Mouse (Mus musculus) natural killer cell, adult 2 months (primary cell): ENCODE results near the gene Olfr1314.

Experiments used
- DNase-seq, 2 experiments: peaks; one replicate each; pipeline ENCODE4 v3.0.0; 2022; ENCODE audit warnings: low spot score in 2 of 2

Gene Olfr1314

DNA sequence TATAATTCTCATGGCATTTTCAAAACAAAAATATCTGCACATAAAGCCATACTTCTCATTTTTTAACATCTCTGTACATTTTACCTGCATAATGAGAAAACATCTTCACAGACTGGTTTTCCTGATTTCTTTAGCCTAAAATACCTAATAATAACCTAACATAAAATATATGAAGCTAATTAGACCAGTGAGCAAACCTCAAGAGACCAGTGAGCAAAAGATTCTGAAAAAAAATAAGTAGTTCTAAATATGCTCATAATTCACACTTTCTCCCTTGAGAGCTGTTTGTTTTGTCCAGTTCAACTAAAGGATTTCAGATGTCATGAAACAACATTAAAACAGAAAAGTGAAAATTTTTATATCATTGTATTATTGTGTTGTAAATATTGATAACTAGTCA, at the start of gene Olfr1314:
TSS of gene Olfr1314 (minus strand) at position 101 of the 400 bp plus-strand sequence.
- no peak for DNase-seq

DNA sequence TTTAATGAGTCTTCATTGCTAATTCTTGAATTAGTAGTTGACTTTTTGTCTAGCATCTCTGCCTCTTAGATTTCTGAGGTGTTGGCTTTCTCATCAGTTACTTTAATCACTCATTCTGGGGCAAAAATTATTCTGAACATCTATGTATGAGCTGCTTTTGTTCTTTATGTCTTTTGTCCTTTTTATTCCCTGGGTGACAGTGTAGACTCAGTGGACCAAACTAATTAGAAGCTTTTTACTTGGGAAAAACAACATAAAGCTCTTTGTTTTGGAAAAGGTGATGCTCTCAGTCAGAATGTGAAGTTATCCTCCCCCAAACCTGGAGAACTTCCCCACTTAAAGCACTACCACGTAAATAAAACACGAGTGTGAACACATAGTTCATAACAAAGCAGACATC, 43.4 kb upstream of the Olfr1314 start, which contains the start of gene Olfr1317:
TSS of gene Olfr1317 (plus strand) at position 301 of the 400 bp plus-strand sequence.
- DNase-seq = no peak

DNA sequence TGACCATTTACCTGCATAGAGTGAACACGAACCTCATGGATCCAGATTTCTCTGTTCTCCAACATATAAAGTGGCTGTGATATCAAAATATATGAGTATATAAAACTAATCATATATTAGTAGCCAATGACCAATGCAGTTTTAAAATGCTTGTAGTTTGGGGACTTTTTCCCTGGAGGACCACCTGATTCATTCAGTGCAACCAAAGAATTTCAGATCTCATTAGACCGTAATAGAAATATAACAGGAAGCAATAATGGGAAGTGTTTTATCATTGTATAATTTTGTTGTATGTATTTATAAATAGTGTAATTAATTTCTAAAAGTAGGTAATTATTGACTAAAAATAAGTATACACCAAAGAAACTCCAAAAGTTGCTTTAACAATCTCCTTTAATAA, 38.3 kb upstream of the Olfr1314 start, which contains the start of gene Olfr1316:
TSS of gene Olfr1316 (minus strand) at position 101 of the 400 bp plus-strand sequence.
- DNase-seq = no peak

DNA sequence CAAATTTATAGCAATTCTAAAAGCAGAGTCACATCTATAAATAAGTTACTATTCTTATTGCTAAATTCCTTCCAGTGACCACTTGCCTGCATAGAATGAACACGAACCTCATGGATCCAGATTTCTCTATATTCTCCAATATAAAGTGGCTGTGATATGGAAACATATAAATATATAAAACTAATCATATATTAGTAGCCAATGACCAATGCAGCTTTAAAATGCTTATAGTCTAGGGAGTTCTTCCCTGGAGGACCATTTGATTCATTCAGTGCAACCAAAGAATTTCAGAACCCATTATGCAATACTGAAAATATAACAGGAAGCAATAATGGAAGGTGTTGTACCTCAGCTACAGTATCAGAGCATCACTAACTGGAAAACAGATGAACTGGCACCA, 18.8 kb upstream of the Olfr1314 start, which contains the start of gene Olfr1315-ps1:
TSS of gene Olfr1315-ps1 (minus strand) at position 101 of the 400 bp plus-strand sequence.
- no peak for DNase-seq

DNA sequence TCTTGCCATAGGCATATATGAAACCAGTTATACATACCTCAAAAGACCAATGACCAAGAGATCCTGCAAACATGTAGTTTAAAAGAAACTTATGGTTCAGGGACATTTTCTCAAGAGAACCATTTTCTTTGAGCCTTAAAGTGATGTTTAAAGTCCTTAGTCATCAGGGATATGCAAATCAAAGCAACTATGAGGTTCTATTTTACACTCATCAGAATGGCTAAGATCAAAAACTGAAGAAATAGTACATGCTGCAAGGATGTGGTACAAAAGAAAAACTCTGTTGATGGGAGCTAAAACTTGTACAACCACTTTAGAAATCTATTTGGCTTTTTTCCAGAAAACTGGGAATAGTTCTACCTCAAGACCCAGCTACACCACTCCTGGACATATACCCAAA, 18.8 kb downstream of the Olfr1314 start, which contains the start of gene Olfr1313:
TSS of gene Olfr1313 (minus strand) at position 101 of the 400 bp plus-strand sequence.
- no peak for DNase-seq

DNA sequence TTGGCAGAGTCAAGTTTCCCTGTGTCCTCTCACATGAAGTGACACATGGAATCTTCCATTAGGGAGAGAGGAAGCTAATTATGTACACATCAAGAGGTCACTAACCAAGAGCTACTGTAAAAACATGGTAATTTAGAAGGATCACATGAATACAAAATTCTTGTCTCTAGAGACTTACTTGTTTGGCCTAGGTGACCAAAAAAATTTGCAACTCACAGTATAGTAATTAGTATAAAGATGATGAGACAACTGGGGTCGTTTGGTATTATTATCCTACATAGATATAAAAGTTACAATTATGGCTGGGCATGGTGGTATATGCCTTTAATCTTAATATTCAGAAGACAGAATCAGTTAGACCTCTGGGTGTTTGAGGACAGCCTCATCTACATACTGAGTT, 46.4 kb downstream of the Olfr1314 start, which contains the start of gene Olfr1312:
TSS of gene Olfr1312 (minus strand) at position 101 of the 400 bp plus-strand sequence.
- no peak for DNase-seq
